Mouse (Mus musculus): ENCODE data around the gene Paqr6.
"Not testable (repeated sequence)": the region's sequence is repeated elsewhere in the genome, so short reads cannot be mapped to it uniquely, and the experiment has no call there.

Gene Paqr6

GRCm38 (mm10) chr3:88366830-88367428 lies 2.5 kb downstream of the Paqr6 start:
- DNase-seq = peak; percentile 29

- not testable (repeated sequence) for DNase-seq
Observed at GRCm38 (mm10) chr3:88367517-88367916, 3.1 kb downstream of the Paqr6 start.

- not testable (repeated sequence) for DNase-seq
Observed at GRCm38 (mm10) chr3:88368511-88368910, 4.1 kb downstream of the Paqr6 start.

DNA sequence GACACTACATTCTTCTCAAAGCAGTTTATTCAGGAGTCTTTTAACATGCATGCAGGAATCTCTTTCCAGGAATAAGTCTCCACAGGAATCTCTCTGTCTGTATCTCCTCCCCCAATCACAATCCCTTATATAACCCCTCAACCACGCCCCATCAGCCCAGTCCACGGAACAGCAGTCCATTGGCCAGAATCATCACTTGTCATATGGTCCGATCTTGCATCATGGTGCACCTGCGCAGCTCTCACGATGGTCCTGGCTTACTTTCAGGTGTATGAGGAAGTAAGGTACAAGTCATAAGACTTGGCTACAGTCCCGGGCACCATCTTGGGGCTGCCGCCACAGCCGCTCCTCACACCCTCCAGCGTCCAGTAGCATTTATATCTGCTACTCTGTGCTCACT lies 8.3 kb downstream of the Paqr6 start, which contains the start of gene Bglap3:
Bglap3 (minus strand) TSS at position 101 of the 400 bp plus-strand sequence.
- not testable (repeated sequence) for DNase-seq

DNA sequence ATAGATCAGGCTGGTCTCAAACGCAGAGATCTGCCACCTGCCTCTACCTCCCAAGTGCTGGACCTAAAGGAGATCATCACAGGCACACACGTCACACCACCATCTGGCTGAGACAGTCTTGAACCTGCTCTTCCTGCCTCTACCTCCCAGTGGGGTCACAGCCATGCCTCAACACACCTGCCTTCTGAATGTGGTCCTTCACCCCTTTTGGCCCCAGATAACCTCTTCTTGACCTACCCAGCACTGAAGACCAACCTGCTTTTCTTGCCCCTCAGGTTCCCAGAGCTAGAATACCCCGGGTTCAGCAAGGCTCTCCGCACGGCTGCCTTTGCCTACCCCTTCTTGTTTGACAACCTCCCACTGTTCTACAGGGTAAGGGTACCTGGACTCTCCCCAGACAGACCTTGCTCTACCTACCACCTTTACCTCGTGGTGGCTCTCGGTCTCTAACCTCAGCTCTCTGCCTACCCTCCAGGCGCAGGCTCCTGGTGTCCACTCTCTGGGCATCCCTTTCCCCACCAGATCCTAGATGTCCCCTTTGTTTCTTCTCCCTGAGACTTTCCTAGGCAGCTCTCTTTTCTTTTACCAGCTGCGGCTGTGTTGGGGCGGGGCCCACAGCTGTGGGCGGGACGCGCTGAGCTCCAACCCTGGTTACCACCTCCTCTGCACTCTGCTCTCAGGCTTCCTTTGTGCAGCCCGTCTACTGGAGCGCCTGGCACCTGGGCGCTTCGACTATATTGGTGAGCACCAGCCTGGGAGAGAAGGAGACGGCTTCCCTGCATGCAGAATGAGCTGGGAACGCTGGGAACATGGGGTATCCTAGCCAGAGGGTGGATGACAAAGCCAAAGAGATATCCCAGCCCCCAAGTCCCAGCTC lies 11.6 kb downstream of the Paqr6 start:
- DNase-seq = peak; percentile 38

- DNase-seq = not testable (repeated sequence)
Observed at GRCm38 (mm10) chr3:88376644-88377043, 12.3 kb downstream of the Paqr6 start.

DNA sequence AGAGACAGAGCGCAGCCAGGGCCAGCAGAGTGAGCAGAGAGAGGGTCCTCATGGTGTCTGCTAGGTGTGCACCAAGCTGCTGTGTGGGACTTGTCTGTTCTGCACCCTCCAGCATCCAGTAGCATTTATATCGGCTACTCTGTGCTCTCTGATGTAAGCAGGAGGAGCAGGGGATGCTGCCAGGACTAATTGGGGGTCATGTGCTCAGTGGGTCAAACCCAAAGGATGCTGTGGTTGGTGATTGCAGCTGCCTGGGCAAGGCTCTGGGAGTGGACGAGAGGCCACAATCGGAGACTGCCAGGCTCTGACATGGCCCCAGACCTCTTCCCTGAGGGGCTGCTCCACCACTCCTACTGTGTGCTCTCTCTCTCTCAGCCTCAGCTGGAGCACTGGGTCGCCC lies 14.2 kb downstream of the Paqr6 start, which contains the start of gene Bglap2:
Bglap2 (minus strand) TSS at position 101 of the 400 bp plus-strand sequence.
- DNase-seq = not testable (repeated sequence)

DNA sequence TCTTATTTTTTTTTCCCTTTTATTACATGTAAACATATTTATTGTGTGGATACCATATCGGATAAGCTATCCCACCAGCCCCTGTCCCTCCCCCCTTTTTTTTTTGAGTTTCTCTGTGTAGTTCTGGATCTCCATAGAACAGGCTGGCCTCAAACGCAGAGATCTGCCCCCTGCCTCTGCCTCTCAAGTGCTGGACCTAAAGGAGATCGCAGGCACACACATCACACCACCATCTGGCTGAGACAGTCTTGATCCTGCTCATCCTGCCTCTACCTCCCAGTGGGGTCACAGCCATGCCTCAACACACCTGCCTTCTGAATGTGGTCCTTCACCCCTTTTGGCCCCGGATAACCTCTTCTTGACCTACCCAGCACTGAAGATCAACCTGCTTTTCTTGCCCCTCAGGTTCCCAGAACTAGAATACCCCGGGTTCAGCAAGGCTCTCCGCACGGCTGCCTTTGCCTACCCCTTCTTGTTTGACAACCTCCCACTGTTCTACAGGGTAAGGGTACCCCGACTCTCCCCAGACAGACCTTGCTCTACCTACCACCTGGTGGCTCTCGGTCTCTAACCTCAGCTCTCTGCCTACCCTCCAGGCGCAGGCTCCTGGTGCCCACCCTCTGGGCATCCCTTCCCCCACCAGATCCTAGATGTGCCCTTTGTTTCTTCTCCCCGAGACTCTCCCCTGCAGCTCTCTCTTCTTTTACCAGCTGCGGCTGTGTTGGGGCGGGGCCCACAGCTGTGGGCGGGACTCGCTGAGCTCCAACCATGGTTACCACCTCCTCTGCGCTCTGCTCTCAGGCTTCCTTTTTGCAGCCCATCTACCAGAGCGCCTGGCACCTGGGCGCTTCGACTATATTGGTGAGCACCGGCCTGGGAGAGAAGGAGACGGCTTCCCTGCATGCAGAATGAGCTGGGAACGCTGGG lies 17.3 kb downstream of the Paqr6 start:
- DNase-seq = not testable (repeated sequence)

GRCm38 (mm10) chr3:88382383-88382782 lies 18.0 kb downstream of the Paqr6 start:
- DNase-seq = not testable (repeated sequence)

- DNase-seq = no peak
Observed at GRCm38 (mm10) chr3:88384364-88384763, 20.0 kb downstream of the Paqr6 start, which contains the start of gene Bglap. Bglap (minus strand) TSS chr3:88384464.

- DNase-seq = no peak
Observed at GRCm38 (mm10) chr3:88393776-88394375, 29.5 kb downstream of the Paqr6 start.

GRCm38 (mm10) chr3:88395288-88395687 lies 30.9 kb downstream of the Paqr6 start:
- DNase-seq = no peak

GRCm38 (mm10) chr3:88395742-88396141 lies 31.4 kb downstream of the Paqr6 start:
- DNase-seq = no peak

GRCm38 (mm10) chr3:88398666-88399065 lies 34.3 kb downstream of the Paqr6 start:
- no peak for DNase-seq

DNA sequence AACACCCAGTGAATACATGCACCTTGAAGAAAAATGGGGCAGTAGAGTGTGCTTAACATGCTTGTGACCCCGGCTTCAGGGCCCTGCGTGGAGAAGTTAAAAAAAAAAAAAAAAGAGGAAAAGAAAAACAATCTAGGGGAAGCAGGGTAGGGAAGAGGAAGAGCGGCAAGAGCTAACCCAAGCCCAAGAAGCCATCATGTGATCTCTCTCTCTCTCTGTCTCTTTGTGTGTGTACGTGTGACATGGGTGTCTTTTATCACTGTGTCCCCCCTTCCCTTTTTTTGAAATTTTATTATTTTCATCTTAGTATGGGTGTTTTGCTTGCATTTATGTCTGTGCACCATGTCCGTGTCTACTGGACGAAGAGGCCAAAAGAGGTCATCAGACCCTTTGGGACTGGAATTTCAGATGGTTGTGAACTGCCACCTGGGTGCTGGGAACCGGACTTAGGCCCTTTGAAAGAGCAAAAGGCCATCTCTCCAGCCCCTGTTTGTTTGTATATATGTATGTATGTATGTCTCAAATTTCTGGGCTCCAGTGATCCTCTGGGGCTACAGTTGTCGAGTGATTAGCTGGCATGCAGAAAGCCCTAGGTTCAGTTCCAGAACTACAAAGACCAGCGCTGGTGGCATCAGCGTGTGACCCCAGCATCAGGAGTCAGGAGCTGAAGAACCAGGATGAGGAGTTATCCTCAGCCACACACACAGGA lies 39.3 kb downstream of the Paqr6 start:
- DNase-seq = no peak

DNA sequence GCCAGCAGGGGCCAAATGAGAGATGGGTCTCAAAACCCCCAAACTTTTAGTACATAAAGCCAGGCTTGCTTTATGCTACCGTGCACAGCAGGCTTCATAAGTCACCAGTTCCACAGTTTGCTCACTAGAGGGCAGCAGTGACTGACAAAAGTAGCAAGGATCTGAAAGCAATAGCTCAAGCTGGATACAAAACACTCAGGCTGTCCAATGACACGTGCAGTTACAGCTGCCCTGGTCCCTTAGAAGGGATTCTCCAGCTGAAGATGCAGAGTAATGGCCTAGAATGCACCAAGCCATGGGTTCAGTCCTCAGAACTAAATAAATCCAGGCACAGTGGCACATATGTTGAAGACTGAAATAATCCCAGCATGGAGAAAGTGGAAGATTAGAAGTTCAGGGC lies 42.7 kb downstream of the Paqr6 start:
- DNase-seq = peak; percentile 74

GRCm38 (mm10) chr3:88407529-88407928 lies 43.1 kb downstream of the Paqr6 start:
- no peak for DNase-seq

DNA sequence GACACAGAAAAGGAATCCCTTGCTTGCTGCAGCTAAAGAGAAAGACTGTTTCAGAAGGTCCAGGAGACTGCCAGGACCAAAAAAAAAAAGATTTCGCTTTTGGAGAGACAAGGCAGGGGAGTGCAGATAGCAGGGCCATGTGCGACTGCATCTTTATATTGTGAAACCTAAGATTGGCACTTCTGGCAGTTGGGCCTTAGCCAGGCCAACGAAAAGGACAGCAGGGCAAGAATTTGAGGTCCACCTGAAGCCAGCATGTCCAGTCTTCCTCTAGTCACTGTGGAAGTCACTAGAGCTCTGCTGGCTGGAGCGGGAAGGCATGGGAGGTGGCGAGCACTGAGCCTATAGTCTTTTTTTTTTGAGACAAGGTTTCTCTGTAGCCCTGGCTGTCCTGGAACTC lies 44.6 kb downstream of the Paqr6 start:
- DNase-seq = no peak

DNA sequence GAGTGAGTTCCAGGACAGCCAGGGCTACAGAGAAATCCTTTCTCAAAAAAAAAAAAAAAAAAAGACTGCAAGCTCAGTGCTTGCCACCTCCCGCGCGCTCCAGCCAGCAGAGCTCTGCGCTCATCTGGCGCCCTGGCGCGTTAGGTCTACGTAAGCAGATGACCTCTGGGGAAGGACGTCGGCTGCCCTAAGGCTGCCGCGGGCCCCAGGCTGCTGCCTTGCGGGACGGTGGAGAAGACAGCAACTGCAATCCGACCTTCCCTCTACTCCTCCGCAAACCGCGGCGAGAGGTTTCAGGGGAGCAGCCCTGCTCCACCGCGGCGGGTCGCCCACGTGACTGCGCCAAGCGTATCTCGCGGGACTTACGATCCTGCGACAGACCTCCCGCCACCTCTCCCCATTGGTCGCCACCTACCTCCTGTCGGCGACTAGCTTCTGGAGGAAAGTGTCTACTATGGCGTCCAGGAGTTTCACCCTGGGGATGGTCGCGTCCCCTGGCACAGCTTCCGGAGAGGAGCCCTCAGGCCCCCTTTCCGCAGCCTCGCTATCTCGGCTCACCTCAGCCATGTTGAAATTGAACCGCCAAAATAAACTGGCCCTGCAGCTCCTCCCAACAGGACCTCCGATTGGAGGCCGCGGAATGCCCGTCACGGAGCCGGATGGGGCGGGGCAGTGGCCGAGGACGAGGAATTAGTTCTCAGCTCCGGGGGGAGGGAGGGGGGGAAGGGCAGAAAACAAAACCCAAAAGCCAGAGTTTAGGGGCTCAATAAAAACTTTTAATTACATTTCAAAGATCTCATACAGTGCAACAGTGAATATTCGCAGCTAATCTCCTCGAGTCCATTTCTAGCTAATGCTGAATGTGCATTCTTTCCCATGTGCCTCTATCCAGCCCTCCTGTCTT lies 45.6 kb downstream of the Paqr6 start, which contains the start of gene Pmf1:
Pmf1 (minus strand) TSS at position 591 of the 904 bp plus-strand sequence.
- peak; percentile 96 for DNase-seq

GRCm38 (mm10) chr3:88410645-88411031 lies 46.3 kb downstream of the Paqr6 start:
- no peak for DNase-seq

Data from kidney, adult 9 months (tissue).